Mouse (Mus musculus) myocyte (in vitro differentiated cells): Measurements from ENCODE around the gene Uchl4.

Experiments used
- CEBPB ChIP-seq: IDR thresholded peaks from 2 replicates; pipeline ENCODE4 v1.6.1; 2011; ENCODE audit warnings: mild to moderate bottlenecking, moderate library complexity; ENCODE audit not compliant: poor library complexity, insufficient read depth, severe bottlenecking
- E2F4 ChIP-seq: IDR thresholded peaks from one replicate; pipeline ENCODE4 v1.6.1; 2011; ENCODE audit warnings: mild to moderate bottlenecking, control low read depth, moderate library complexity; ENCODE audit not compliant: insufficient read depth
- MAX ChIP-seq: IDR thresholded peaks from one replicate; pipeline ENCODE4 v1.6.1; 2011; ENCODE audit warnings: low read depth, mild to moderate bottlenecking, control low read depth
- MYOD1 ChIP-seq, 3 experiments: IDR thresholded peaks; one replicate each; pipeline ENCODE4 v1.6.1; 2011; ENCODE audit warnings: control low read depth in 2 of 3, low read depth in 2 of 3, mild to moderate bottlenecking in 2 of 3, moderate library complexity in 1 of 3; ENCODE audit not compliant: insufficient read length in 2 of 3, control insufficient read depth in 1 of 3
- MYOG ChIP-seq, 3 experiments: IDR thresholded peaks; one replicate each; pipeline ENCODE4 v1.6.1; 2011; ENCODE audit warnings: control low read depth in 2 of 3, low read depth in 2 of 3, mild to moderate bottlenecking in 2 of 3; ENCODE audit not compliant: insufficient read length in 2 of 3, control insufficient read depth in 1 of 3, insufficient read depth in 1 of 3
- POLR2A ChIP-seq: IDR thresholded peaks from one replicate; pipeline ENCODE4 v1.6.1; 2011; ENCODE audit warnings: low read depth, mild to moderate bottlenecking, control low read depth, moderate library complexity; ENCODE audit not compliant: insufficient read length
- POLR2AphosphoS2 ChIP-seq: IDR thresholded peaks from one replicate; pipeline ENCODE4 v1.6.1; 2011; ENCODE audit warnings: low read depth, control low read depth; ENCODE audit not compliant: insufficient read length
- REST ChIP-seq: IDR thresholded peaks from one replicate; pipeline ENCODE4 v1.6.1; 2011; ENCODE audit warnings: mild to moderate bottlenecking, control low read depth, moderate library complexity; ENCODE audit not compliant: insufficient read depth, insufficient read length
- SRF ChIP-seq: IDR thresholded peaks from one replicate; pipeline ENCODE4 v1.6.1; 2011; ENCODE audit warnings: low read depth; ENCODE audit not compliant: control insufficient read depth, insufficient read length
- TCF12 ChIP-seq: IDR thresholded peaks from one replicate; pipeline ENCODE4 v1.6.1; 2011; ENCODE audit warnings: mild to moderate bottlenecking, control low read depth; ENCODE audit not compliant: poor library complexity, insufficient read depth, severe bottlenecking
- TCF3 ChIP-seq: IDR thresholded peaks from one replicate; pipeline ENCODE4 v1.6.1; 2011; ENCODE audit warnings: low read depth, control low read depth; ENCODE audit not compliant: insufficient read length
- USF1 ChIP-seq: IDR thresholded peaks from one replicate; pipeline ENCODE4 v1.6.1; 2011; ENCODE audit warnings: low read depth, mild to moderate bottlenecking, control low read depth, moderate library complexity

DNA sequence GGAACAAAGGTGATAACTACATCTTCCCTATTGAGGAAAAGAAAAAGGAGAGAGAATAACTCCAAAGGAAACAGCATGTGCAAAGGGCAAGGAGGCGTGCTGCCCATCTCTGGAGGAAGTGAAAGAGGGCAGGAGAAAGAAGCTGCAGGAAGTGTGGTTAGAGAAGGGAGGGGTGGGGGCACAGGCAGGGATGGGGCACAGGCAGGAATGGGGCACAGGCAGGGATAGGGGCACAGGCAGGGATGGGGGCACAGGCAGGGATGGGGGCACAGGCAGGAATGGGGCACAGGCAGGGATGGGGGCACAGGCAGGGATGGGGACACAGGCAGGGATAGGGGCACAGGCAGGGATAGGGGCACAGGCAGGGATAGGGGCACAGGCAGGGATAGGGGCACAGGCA, 14.4 kb downstream of the Uchl4 start:
- no peak for TF ChIP-seq MAX
- TF ChIP-seq POLR2A = no peak
- TF ChIP-seq MYOG (IDR thresholded peaks at IDR 0.05; ENCODE audit: control insufficient read depth in 1 of 3, insufficient read depth in 1 of 3, insufficient read length in 2 of 3, low read depth in 2 of 3) = no peak
- TF ChIP-seq E2F4 = no peak
- no peak for TF ChIP-seq MYOD1 (IDR thresholded peaks at IDR 0.05; ENCODE audit: control insufficient read depth in 1 of 3, insufficient read length in 2 of 3, low read depth in 2 of 3)
- TF ChIP-seq TCF3 = no peak
- TF ChIP-seq USF1 = no peak
- no peak for TF ChIP-seq TCF12
- TF ChIP-seq CEBPB = no peak
- TF ChIP-seq POLR2AphosphoS2 = no peak
- no peak for TF ChIP-seq REST
- TF ChIP-seq SRF = no peak
